Mouse (Mus musculus): Measurements from ENCODE around the gene AU040320.
A peak's percentile ranks its signal among the peaks of the same experiment; 100 is the strongest.

Gene AU040320

DNA sequence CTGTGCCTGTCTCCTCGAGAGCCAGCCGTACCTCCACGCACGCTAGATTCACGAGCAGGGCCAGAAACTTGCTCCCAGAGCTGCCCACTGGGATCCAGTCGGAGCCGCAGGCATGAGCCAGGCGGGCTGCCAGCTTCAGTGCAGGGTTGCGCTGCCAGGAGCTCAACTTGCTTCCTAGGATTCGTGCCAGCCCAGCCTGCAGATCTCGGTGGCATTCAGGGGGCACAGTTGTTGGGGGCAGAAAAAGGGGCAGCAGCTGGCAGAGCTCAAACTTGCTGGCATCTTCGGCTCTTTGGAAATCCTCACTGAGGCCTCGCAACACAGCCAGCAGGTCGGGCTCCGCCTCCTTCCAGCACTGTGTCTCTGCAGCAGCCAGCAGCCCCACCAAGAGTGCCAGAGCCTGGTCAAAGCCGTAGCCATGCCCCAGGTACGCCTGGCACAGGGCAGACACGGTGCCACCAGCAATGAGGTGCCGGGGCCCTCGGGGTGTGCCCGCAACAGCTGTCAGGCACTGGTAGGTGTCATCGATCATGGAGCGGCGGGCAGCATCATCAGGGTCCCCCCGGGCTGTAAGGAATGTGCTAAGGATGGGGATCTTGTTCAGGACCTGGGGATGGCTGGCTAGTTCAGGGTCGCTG lies 3.2 kb upstream of the AU040320 start:
- DNase-seq (ENCODE audit: low spot score in 2 of 2) = peak in 1 of 2 experiments; percentile 49

GRCm38 (mm10) chr4:126750863-126751555 lies 2.3 kb upstream of the AU040320 start:
- no peak for DNase-seq (ENCODE audit: low spot score in 2 of 2)

DNA sequence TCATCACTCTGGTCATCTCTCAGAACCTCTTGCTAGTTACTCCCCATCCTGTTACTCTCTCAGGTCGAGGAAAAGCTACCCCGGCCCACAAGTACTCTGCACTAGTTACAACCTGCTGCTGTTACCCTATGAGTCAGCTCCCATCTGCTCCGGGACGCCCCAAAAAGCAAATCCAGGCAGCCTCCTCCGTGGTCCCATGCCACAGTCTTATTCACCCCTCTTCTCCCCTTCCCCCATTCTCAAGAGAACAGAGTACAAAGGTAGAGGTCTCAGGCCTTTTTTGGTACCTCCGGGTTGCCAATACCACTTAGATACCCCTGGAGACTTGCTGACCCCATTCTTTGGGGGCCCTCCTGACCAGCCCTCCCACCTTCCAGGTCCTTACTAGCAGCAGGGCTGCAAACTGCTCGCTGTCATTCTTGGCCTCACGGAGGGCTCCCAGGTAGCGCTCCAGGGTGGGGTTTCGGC lies 1.8 kb upstream of the AU040320 start:
- DNase-seq (ENCODE audit: low spot score in 2 of 2) = no peak

DNA sequence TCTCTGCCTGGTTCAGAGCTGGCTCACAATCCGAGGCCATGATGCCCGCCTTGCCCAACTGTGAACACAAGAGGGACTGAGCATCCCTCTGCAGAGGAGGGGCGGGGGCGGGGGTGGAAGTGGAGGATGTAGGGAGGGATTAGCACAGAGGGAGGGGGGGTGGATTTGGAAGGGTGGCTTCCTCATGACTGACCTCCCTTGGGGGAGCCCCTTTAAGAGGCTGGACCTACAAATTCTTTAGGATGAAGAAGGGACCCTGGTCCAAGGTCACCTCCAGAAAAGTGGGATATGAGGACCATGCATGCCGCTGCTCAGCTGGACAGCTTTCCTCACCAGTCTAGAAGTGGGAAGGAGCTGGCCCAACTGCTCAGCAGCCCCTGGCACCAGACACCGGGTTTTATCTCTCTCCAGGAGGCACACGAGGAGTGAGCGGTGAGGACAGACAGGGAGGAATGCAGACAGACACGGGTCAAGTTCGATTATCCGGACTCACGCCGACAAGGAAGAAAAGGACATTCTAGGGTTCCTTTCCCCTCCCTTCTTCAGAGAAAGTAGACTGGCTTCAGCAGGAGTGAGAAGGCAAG lies 1.2 kb upstream of the AU040320 start:
- DNase-seq (ENCODE audit: low spot score in 2 of 2) = no peak

- no peak for DNase-seq (ENCODE audit: low spot score in 2 of 2)
Measured at GRCm38 (mm10) chr4:126752608-126753141, 669 bp upstream of the AU040320 start.

- no peak for DNase-seq (ENCODE audit: low spot score in 2 of 2)
Measured at GRCm38 (mm10) chr4:126754231-126754611, 877 bp downstream of the AU040320 start.

- DNase-seq (ENCODE audit: low spot score in 2 of 2) = no peak
Measured at GRCm38 (mm10) chr4:126754736-126755374, 1.5 kb downstream of the AU040320 start.

DNA sequence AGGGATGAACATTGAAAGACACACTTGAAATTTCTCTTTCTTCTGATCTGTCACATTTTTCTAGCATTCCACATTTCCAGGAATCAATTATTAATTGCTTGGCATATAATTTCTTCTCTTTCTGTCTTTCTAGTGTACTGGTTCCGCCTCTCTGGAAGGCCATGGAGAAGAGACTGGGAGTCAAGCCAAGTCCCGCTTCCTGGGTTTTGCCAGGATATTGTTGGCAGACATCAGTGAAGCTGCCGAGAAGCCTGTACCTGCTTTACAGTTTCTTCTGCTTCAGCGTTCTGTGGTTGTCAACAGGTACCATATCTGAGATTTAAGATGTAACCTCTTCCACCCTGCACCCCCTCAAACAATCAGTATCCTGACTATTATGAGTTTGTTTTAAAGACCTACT lies 3.4 kb downstream of the AU040320 start:
- DNase-seq (ENCODE audit: low spot score in 2 of 2) = no peak

DNA sequence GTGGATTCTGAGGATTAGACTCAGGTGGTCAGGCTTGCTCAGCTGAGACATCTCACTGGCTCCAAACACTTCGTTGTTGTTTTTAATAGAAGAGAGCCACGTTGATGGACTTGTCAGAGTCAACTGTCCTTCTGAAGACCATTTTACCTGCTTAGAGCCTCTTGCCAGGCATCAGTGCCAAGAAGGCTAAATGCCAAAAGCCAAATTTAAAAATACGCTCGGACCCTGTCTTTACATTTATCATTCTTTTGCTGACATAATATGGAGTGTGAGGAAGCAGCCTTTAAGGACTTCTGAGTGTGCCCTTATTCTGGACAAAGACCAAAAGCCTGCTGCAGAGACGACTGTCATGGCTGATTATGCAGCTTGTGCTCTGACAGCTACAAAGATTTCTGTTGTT lies 5.0 kb downstream of the AU040320 start:
- no peak for DNase-seq (ENCODE audit: low spot score in 2 of 2)

DNA sequence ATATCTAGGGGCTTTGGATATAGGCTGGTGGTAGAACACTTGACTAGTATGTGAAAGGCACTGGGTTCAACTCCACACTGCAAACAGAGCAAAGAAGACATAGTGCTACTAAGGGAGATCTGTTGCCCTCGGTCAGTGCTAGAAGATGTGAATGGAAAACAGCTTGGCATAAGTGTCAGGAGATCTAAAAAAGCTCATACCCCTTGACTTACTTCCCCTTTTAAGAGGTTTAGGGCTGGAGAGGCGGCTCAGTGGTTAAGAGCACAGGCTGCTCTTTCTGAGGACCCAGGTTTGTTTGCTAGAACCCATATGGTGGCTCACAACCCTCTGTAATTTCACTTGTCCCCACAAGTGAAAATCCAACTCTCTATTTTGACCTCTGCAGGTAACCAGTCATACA lies 6.1 kb downstream of the AU040320 start:
- DNase-seq (ENCODE audit: low spot score in 2 of 2) = no peak

GRCm38 (mm10) chr4:126762586-126763359 lies 9.4 kb downstream of the AU040320 start:
- DNase-seq (ENCODE audit: low spot score in 2 of 2) = no peak

- no peak for DNase-seq (ENCODE audit: low spot score in 2 of 2)
Measured at GRCm38 (mm10) chr4:126763483-126763882, 10.1 kb downstream of the AU040320 start.

GRCm38 (mm10) chr4:126769800-126770563 lies 16.6 kb downstream of the AU040320 start:
- no peak for DNase-seq (ENCODE audit: low spot score in 2 of 2)

DNA sequence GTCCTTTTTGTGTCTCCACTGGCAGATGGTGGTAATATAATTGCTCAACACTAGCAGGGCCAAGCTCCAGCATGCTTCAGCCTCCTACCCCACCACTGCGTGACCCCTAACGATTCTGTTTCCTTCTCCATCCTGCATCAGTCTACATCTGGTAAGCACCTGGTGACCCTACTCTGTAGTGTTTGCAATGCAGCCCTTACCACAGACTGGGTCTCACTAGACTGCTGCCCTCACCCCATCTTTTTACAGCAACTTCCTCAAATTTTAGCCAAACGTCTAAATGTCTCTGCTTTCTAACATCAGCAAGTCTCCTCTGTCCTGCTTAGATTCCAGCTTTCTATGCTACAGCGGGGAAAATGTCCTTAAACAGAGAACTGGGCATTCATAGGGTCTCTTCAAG lies 17.5 kb downstream of the AU040320 start:
- DNase-seq (ENCODE audit: low spot score in 2 of 2) = no peak

- no peak for DNase-seq (ENCODE audit: low spot score in 2 of 2)
Measured at GRCm38 (mm10) chr4:126773871-126774270, 20.5 kb downstream of the AU040320 start.

DNA sequence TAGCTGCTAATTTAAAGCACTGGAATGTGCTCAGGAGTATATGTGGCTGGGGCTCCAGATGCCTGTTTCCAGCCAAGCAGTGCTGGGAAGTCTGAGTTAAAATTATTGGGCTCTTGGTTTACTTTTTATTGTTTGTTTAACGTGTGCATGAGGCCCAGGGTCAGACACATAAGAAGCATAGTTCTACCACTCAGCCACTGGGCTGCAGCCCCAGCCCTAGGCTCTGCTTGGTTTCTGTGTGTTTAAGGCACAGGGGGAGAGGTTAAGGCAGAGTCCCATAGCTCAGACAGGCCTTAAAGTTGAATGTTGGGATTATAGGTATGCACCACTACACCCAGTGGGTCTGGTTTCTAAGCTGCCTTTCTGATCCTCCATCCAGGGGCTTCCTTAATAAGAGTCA lies 21.8 kb downstream of the AU040320 start:
- no peak for DNase-seq (ENCODE audit: low spot score in 2 of 2)

DNA sequence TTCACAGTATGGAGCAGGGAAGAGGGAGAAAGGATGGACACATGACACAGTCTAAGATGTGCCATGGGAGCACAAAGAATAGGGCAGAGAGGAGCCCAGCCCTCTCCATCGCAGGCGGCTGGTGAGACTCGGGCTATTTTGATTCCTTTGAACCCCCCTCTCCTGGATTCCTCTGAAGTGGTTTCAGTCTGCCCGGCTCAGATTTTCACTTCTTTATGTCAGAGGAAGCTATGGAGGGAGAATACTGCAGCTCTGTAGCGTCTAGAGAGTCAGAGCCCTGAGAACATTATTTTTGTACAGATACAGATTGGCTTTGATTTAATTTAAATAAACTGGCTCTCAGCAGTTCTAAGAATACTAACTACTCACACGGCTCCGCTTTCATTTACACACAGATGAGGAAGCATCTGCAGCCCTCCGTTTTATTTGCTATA lies 25.8 kb downstream of the AU040320 start:
- DNase-seq (ENCODE audit: low spot score in 2 of 2) = no peak

- DNase-seq (ENCODE audit: low spot score in 2 of 2) = no peak
Measured at GRCm38 (mm10) chr4:126779826-126780775, 26.8 kb downstream of the AU040320 start.

GRCm38 (mm10) chr4:126781871-126782270 lies 28.5 kb downstream of the AU040320 start:
- no peak for DNase-seq (ENCODE audit: low spot score in 2 of 2)

DNA sequence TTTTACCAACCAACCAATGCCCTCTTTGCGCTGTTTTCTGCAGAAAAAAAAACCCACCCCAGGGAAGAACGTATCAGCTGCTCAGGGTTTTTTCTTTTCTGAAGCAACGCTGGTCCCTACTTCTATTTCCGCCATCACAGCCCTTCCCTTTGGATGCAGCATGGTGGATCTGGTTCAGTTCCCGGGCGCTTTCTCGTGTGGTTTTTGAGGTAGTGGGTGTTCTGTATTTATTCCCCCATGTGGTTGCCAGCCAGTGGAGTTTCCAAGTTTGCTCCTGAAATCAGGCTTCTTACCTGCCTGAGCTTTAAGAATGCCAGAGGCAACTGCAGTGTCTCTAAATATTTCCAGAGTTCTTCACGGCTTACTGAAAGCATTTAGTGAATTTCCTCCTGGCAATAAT lies 29.2 kb downstream of the AU040320 start:
- DNase-seq (ENCODE audit: low spot score in 2 of 2) = no peak
